Mouse (Mus musculus): ENCODE measurements around the gene Il6ra. TPM values are rescaled to one million over a fixed set of nuclear protein-coding genes. Genes with fewer than 3 reads are reported as not detected.
A peak's percentile ranks its signal among the peaks of the same experiment; 100 is the strongest.

Il6ra gene
- total RNA-seq (2021) (10 to 100 TPM in 1 of 2 experiments, 1 to 10 TPM in 1; 7.9 to 11.5 TPM), polyA plus RNA-seq (2012; rRNA removed) (5.2 and 5.3 TPM in 2 replicates)
- long read RNA-seq, full-length matches to known transcripts, result 2 of 5 reads
- long read RNA-seq, partial matches to known transcripts, result 0 of 5 reads
- long read RNA-seq, other reads (novel, unspliced or antisense), result 3 of 5 reads

DNA sequence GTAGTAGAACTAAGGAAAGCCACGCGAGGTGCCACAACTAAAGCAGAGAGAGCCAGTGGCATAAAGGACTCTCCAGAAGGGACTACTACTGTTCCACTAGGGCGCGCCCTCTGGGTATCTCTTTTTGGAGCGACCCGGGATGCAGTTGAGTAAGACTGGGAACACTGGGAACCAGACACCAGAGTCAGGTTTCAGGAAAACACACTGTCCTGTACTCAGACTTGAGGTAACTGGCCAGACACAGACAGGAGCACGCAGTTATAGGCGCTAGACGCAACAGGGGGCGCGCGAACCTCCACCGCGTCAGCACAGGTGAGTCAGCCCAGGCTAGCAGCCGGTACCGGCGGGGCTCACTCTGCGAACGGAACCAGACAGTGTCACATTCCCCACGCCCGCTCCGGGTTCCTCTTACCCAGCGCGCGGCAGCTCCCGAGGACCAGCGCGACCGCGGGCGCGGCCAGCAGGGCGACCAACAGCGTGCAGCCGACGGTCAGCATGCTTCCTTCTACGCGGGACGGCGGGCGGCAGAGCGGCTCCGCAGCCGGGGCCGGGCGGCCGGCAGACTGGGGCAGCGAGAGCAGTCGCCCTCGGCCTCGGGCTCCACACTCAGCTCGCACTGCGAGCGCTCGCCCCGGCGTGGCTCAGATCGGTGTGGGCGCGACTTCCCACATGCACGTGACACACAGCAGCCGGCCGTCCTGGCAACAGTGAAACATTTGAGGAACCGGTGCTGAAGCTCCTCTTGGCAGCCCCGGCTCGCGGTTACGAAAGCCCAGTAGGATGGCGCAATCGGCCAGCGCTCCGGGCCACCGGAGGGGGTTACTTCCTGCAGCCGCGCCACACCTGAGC lies at the start of gene Il6ra:
Gene Il6ra, minus strand, starts transcription at position 654 of the 849 bp plus-strand sequence.
- DNase-seq, result peak; percentile 96

DNA sequence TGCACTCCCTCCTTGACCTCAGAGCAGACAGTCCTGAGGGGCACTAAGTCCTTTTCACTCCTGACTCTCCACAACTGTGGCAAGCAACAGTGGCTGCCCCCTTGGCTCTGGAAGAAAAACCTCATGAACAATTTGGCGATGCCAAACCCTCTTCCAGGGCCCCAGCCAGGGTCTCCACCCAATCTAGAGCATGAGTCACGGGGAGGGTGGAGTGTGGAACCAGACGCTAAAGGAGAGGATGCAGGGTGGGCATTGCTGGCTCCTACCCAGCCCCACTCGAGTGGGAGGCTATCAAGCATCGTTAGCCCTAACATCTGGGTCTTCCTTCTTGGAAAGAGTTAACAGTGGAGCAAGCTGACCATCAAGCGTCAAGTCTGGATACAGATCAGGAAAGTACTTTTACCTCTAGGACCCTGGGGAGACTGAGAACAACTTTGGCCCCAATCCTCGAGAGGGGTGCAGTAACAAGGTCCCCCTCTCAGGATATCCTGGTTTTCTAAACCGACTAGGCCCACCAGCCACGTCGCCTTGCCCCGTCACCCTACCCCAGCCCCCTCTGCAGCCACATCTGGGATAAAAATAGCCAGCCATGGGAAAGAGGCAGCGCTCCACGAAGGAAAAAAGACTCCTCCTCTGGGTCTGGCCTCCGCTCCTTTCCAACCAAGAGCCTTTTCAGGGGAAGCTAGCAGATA lies 49.2 kb upstream of the Il6ra start:
- DNase-seq, result peak; percentile 43

DNA sequence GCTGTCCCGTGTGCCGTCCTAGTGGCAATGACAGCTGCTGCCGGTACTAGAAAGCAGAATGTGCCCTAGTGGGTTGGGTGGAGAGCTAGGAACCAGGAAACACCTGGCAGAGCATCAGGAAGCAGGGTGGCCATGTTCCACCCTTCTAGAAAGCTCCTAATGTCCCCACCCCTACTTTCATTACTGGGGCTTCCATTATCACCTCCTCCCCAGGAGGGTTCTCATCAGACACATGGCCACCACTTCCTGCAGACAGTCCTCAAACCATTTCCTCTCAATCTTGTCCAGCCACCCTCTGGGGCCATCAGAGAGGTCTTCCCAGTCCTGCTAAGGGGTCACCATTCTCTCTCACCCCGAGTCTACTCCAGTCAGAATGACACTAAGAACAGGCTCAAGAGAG lies 48.4 kb upstream of the Il6ra start:
- DNase-seq, result no peak

DNA sequence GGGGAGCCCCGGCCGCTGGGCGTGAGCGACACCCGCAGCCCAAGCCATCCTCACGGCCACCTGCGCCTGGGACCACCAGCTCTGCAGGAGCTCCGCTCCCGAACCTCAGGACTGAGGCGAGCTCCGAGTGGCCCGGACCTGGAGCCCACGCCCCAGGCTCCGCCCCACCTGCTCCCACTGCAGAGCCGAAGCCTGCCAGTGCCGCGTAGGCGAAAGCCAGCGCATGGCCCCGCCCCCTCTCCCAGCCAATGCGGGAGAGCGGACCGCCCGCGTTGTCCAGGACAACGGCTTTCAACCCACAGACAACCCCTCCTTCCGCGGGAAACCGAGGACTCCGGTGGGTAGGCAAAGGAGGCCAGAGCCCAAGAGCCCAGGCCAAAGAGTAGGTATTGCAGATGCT lies 47.5 kb upstream of the Il6ra start:
- peak; percentile 97 for DNase-seq

DNA sequence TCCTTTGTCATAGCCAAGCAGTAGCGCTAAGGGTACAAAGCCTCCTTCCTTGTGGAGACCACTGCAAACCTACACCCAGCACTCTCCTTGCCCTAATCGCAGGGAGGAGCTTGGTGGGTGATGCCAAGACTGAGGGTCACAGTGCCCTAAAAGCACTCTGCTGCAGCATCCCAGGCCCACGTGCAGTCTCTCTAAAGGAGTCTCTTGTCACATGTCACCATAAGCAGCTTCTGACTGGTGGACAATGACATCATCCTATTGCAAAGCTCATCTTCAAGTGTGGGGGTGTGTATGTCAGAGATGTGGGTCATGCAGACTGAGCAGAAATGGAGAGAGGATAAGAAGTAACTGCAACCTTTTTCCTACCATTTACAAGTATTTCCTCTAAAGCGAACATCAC lies 46.4 kb upstream of the Il6ra start:
- peak; percentile 17 for DNase-seq

DNA sequence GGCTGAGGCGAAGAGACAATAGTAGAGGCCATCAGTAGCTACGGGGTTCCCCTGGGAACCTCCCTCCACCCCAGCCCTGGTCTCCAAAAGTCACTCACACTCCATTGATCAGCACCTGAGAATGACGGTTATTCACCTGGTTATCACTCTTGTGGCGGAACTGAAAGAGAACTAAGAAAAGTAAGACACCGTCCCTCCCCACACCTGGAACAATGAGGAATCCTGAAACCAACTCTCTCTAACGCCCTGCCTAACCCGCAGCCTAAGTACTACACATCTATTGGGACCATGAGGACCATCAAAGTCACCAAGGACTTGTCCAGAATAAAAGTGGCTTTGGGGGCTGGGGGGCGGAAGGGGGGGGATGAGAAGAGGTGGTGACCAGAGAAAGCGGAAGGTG lies 44.9 kb upstream of the Il6ra start:
- no peak for DNase-seq

DNA sequence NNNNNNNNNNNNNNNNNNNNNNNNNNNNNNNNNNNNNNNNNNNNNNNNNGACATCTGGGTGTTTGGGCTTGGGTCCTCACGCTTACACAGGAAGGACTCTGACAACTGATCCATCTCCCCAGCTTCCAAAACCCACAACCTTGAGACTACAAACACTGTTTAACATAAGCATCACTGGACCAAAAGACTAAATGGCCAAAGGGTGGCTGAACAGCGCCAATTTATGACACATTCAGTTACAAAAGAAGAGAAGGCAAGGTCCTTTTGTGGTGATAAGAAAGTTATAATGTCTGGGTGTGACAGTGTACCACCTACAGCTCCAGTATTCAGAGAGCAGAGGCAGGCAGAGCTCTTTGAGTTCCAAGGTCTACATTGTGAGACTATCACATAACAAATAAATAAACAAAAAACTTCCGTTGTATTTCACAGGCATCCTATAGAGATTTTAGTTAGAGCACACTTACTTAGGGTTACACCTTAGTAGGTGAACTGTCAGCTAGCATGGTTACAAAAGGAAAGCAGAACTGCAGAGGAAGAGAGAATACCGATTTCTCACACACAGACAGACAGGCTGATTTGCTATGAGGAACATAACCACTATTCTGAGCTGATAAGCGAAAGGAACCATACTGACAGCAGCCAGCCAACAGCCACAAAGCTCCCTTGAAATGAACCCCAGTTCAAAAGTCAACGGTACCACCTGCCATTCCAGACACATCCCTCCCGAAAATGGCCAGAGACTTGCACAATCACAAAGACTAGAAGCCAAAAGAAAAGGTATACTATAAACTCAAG lies 43.4 kb upstream of the Il6ra start:
- no peak for DNase-seq

DNA sequence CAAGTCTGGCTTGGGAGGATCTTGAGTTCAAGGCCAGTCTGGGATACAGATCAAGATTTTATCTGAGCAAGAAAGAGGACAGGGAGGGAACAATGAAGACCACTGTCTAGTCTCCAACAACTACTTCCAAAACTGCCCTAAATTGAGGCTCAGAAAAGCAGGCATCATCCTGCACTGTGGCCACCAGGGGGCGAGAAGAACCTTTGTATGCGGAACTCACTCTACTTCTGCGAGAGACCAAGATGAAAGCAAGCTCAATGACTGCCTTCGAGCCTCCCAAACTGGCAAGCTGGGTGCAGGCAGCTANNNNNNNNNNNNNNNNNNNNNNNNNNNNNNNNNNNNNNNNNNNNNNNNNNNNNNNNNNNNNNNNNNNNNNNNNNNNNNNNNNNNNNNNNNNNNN lies 40.4 kb upstream of the Il6ra start:
- DNase-seq, result peak; percentile 72

DNA sequence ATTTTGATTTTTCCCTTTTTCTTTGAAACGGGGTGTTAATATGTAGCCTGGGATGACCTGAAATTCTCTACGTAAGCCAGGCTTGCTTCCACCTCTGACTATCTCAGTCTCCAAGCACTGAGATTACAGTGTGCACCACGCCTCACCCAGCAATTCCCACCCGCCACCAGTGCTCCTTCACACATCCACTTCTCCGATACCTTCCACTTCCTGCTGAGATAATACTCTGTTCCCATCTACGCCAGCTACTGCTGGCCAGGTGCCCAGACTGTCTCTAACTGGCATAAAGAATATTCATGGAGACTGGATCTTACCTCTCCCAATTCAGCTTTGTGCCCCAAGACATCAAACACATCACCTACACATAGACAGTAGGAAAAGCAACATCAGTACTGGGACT lies 35.7 kb upstream of the Il6ra start:
- no peak for DNase-seq

DNA sequence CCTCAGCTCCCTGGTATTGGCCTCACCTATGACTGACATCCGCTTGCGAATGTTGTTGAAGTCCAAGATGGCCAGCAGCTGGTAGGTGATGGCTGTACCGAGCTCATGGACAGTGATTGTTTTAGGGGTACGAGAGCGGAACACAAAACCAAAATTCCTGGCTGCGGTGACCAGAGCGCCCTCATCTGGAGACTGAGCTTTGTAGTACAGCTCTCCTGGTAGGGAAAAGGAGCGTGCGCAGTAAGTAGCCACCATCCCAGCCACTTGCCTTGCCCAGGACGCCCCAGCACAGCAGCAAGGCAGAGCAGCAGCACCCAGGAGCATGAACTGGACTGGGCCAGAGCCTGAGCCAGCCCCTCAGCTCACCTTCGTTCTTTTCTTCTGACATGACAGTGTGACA lies 35.0 kb upstream of the Il6ra start:
- DNase-seq, result no peak

DNA sequence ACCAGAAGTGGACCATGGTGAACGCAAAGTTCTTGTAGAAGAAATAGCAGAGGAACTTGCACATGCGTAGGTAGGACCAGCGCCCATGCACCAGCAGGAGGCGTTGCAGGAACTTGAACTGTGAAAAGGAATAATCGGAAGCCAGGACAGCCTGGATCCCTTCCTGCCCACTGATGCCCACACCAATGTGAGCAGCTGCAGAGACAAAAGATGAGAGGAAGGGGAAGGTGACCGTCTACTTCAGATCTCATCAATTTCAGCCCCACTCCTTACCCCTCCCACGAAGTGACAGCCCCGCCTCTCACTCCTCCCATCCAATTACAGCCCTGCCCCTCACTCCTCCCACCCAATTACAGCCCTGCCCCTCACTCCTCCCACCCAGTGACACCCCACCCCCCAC lies 32.0 kb upstream of the Il6ra start:
- no peak for DNase-seq

DNA sequence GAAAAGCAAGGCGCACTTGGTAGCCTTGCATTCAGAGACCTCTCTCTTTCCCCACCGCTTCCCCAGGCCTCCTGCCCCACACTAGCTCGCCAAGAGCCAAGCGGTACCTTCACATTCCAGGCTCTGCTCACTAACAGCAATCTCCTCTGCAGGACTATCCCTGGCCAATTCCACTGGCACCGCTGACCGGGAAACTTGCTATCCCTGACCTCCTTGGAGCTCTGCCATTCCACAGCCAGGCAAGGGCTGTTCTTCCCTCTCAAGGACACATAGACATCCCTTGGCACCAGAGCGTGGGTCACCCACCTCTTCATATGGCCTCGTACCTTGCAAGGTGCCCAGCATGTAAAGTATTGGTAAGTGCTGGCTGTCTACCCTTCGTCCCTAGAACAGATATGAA lies 29.9 kb upstream of the Il6ra start:
- DNase-seq, result peak; percentile 82

DNA sequence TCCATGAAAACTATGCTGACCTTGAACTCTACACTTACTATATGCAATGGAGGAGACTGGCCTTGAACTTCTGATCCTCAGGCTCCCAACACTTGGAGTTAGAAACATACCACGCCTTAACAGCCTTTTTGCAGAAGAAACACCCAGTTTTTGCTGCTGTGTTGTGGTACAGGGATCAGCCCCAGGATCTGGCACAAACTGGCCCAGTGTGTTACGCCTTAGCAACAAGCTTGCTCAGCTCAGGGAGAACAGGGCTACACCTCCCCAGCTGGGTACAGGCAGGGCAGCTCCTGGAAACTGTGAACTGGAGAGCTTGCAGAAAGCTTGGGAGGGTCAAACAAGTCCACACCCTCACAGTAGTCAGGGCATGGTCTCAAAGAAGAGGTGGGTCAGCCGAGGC lies 23.5 kb upstream of the Il6ra start:
- DNase-seq, result no peak

DNA sequence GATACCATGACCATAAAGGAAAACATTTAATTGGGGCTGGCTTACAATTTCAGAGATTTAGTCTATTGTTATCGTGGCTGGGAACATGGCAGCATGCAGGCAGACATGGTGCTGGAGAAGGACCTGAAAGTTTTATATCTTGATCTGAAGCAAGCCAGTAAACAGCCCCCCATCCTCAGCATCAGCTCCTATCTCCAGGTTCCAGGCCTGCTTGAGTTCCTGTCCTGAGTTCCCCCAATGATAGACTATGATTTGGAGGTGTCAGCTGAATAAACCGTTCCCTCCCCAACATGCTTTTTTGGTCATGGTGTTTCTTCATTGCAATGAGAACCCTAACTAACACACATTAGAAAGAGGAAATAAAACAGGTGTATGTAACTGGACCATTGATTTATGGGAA lies 19.9 kb upstream of the Il6ra start:
- DNase-seq, result no peak

DNA sequence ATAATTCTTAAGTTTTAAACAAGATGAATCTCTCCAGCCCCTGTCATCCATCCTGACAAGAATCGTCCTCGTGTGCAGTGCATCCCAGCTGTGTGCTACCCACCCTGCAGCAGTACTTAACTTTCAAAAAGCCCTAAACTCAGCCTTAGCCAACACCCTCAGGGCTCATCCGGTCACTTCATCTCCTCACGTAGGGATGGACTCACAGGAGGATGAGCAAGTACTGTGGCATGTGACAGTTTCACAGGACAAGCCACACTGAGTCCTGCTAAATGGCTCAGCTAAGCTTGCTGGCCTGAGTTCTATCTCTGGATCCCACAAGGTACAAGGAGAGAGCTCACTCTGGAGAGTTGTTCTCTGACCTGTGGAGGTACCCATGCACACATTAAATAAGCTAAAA lies 16.0 kb upstream of the Il6ra start:
- no peak for DNase-seq

DNA sequence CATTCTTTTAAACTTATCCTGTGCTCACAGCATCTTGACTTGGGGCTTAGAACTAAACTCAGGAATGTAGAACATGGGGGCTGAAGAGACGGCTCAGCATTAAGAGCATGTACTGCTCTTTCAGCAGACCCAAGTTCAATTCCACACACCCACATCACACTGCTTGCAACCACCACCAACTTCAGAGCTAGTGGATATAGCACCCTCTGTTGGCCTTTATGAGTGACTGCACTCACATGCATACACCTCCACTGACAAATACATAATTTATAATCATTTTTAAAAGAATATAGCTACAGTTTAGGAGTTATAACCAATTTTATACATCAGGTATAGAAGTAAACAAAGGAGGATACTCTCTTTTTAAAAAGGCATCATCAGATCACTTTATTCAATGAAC lies 13.4 kb upstream of the Il6ra start:
- no peak for DNase-seq

DNA sequence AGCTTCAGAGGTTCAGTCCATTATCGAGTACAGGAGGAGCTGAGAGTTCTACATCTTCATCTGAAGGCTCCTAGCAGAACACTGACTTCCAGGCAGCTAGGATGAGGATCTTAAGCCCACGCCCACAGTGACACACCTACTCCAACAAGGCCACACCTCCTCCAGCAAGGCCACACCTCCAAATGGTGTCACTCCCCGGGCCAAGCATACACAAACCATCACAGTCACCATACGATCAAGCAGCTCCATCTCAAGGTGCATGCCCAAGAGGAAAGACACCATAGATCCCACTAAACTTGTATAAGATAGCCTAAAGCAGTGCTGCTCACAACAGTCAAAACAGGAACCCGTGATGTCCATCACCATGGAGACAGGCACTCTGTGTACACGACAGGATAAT lies 7.7 kb upstream of the Il6ra start:
- no peak for DNase-seq

DNA sequence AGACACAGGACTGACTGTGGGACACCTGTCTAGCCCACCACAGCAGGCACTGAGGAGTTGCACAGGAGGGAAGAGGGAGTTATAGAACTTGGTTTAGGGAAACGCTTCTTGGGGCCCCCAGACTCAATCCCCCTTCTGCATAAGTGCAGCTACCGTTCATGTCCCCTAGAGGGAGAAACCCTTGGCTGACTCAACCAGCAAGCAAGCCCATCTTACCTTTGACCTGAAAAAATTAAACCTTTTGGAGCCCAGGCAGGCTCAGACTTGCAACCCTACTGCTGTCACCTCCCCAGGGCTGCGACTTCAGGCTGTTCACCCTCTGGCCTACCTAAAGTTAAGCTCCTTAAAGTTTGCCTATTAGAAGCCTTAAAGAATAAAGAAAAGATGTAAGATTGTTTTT lies 4.4 kb upstream of the Il6ra start:
- no peak for DNase-seq

DNA sequence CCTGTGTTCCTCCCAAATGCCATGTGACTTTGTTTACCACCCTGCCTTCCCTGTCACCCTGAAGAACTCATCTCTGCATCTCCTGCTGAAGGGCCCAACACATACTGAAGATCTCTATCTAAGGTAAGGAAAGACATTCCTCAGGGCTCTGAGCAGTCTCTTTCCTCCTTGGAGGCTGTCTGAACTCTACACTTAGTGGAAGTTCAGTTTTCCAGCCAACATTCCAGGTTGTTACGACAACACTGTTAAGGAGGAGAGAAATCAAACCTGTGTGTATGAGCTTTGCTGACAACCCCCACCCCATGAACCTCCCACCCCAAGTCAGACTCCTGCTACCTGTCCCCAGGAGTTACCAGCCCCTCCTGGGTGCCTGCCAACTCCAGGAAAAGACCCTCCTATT lies 3.6 kb upstream of the Il6ra start:
- no peak for DNase-seq

DNA sequence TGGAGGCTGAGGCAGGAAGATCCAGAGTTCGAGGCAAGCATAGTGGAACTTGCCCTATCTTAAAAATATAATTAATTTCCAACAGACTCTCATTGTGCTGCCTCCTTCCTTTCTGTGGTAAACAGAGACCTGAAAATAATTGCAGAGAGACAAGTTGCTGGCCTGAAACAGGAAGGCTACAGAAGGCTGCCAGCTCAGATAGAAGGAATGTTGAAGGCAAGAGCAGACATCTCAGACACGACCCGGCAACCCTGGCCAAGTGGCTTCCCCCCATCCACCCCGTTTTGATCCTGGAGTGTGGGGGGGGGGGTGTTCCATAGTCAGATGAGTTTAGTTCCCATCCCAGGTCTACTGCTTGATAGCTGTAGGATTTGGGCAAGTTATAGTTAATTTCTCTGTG lies 1.7 kb upstream of the Il6ra start:
- no peak for DNase-seq

DNA sequence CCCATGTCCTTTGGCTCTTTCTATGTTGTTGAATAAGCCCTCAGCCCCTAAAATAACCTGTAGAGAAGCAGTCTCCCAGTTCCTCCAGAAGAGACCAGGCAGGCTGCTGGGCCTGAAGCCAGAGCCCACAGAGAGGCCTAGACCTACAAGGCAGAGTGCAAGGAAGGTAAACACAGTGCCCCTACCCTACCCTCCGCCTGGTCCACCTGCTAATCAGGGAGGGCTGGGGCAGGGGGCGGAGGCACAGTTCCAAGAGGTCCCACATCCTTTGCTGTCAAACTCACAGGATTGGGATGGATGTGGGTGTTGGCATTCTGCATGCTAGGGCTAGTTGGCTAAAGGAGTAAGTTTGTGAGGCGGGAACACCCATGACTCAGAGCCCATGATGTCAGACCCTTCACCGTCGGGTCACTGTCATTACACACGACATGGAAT lies 871 bp downstream of the Il6ra start:
- no peak for DNase-seq

DNA sequence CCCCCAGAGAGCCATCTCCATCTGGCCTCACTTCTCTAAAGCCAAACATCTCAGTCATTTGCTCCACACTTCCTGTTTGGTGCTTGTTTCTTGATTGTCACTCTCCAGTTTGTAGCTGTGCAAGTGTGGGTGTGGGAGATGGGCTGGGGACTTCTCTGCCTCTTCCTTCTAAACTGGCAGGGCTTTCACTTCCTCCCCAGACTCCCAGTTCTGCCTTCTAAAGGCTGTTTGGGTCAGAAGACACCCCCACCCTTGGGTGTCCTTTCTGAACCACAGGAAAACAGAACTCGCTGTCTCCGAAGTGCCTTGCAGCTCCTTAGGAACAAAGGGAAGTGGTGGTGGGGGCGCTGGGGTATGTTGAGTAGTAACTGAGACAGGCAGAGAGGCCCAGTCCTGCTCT lies 1.8 kb downstream of the Il6ra start:
- peak; percentile 43 for DNase-seq
